Mouse (Mus musculus): ENCODE data around the gene Rtf1.

DNA sequence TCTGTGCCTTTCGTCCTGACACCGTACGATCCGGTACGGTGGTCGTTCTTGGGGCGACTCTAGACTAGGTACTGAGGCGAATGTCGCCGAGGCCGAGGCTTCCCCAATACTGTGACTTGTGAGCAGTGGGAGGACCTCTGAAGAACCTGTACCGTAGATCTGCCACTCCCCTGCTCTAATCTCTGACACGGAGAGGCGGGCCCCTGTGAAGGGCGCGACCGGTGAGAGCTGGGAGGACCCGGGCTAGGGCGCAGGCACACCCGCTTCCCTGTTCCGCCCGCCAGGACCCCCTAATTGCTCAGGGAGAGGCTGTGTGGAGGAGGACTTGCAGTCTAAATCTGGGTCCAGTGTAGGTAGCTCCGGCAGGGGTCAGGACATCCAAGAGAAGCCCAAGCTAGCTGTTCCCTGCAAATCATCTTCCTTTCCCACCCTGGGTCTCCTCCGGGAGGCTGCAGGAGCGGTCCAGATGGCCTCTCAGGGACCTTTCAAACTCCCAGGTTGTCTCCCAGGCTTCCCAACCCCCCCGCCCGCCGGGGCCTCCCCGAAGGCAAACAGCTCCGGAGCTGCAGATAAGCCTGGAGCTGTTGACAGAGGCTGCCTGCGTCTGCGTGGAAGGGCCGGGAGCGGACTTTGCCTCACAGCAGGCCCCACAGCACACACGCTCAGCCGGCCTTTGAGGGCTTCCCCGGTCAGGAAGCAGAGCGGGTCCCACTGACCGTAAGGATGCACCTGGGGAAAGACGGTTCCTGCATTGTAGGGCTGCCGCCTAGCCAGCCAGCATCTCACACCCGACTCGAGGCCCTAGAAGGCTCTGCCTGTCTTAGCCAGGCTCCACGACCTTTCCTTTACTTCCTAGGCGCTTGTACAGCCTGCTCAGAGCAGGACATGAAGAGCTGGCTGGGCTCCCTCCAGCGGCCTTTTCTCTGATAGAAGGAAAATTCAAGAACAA is 69.6 kb downstream of the Rtf1 start:
- TF ChIP-seq GATA1 (IDR thresholded peaks at IDR 0.05; ENCODE audit: low read length) (no peak), TAL1 (IDR thresholded peaks at IDR 0.05; ENCODE audit: low read length) (no peak)

All from erythroblast, embryonic 14.5 days (primary cell).